Mouse (Mus musculus): ENCODE results near the gene Dld.

- TF ChIP-seq POLR2A (IDR thresholded peaks at IDR 0.05; ENCODE audit: low read depth, low read length) (no peak), CTCF (IDR thresholded peaks at IDR 0.05; ENCODE audit: borderline replicate concordance, insufficient read depth, low read length) (no peak)
Observed at GRCm38 (mm10) chr12:31317670-31318408, 33.4 kb downstream of the Dld start.

All from embryonic fibroblast, embryonic 13.5 days (primary cell).